Mouse (Mus musculus) embryonic facial prominence, embryonic 12.5 days (tissue): ENCODE measurements around the gene Stpg4. TPM values are rescaled to one million over a fixed set of nuclear protein-coding genes. Genes with fewer than 3 reads are reported as not detected.

Experiments used
- ATAC-seq: fragments of 200-750 bp; cut with Nextera tagmentation; 2 replicates; pipeline ENCODE4 v1.8.0; 2017; ENCODE audit not compliant: insufficient number of reproducible peaks, insufficient read depth, low FRiP score, low TSS enrichment
- H3K27ac ChIP-seq: fragments of 300-500 bp; sonication (generic); 2 replicates; pipeline ENCODE4 v1.5.1; 2016; ENCODE audit warnings: mild to moderate bottlenecking
- H3K27me3 ChIP-seq: fragments of 300-500 bp; sonication (generic); 2 replicates; pipeline ENCODE4 v1.6.1; 2016; ENCODE audit warnings: mild to moderate bottlenecking, moderate library complexity
- H3K36me3 ChIP-seq: fragments of 300-500 bp; sonication (generic); 2 replicates; pipeline ENCODE4 v1.6.1; 2016; ENCODE audit warnings: mild to moderate bottlenecking
- H3K4me1 ChIP-seq: fragments of 300-500 bp; sonication (generic); 2 replicates; pipeline ENCODE4 v1.6.1; 2016
- H3K4me2 ChIP-seq: fragments of 300-500 bp; sonication (generic); replicated peaks from 2 replicates; pipeline ENCODE4 v1.6.1; 2016; ENCODE audit warnings: mild to moderate bottlenecking, moderate library complexity
- H3K4me3 ChIP-seq: fragments of 300-500 bp; sonication (generic); 2 replicates; pipeline ENCODE4 v1.5.1; 2016; ENCODE audit warnings: mild to moderate bottlenecking
- H3K9ac ChIP-seq: fragments of 300-500 bp; sonication (generic); 2 replicates; pipeline ENCODE4 v1.6.1; 2016; ENCODE audit warnings: mild to moderate bottlenecking, moderate library complexity
- H3K9me3 ChIP-seq: fragments of 300-500 bp; sonication (generic); 2 replicates; pipeline ENCODE4 v1.6.1; 2016; ENCODE audit warnings: mild to moderate bottlenecking, moderate library complexity
- WGBS: fragments of 180-500 bp; shearing (Covaris S2); methylation state at CpG from one replicate; pipeline ENCODE4 v1.1.7; 2016; 5-methylcytosine and 5-hydroxymethylcytosine counted together
- polyA plus RNA-seq: library from polyadenylated mRNA; unstranded; fragments of >200 nt; fragmentation: Nextera tagmentation; extraction: Ambion mirVana; gene quantifications from 2 replicates; pipeline ENCODE4 v1.2.1, GENCODE M21; 2016

The Stpg4 gene
- polyA plus RNA-seq, 1 experiment from 2014 or later = not detected

- Histone ChIP-seq H3K4me3 (no peak overlapping the region), H3K9me3 (no peaks in the 10 kb centered on the region), H3K4me1 (peaks cover 34% of the 10 kb centered on the region), H3K36me3 (no peaks in the 10 kb centered on the region), H3K27me3 (no peaks in the 10 kb centered on the region), H3K9ac (no peak overlapping the region), H3K27ac (peak overlapping the region; percentile 56), H3K4me2 (peak overlapping the region; percentile 40)
- ATAC-seq = no peak
- WGBS = 21% methylated on average over 17 of the region's 17 CpGs
Measured at GRCm38 (mm10) chr17:87460669-87461498, 33.3 kb upstream of the Stpg4 start.

GRCm38 (mm10) chr17:87459750-87460668 is 32.5 kb upstream of the Stpg4 start:
- no peaks in the 10 kb centered on the region for H3K36me3 ChIP-seq
- H3K27ac ChIP-seq = peak overlapping the region; percentile 56
- WGBS = 23% methylated on average over 14 of the region's 14 CpGs
- 0 out of 2 replicates have a peak, but pooled peaks have one; percentile 36 for ATAC-seq
- peak overlapping the region; percentile 36; the same call in 1 of the 2 replicates for H3K9ac ChIP-seq
- H3K4me1 ChIP-seq = peaks cover 34% of the 10 kb centered on the region
- no peak overlapping the region for H3K4me3 ChIP-seq
- H3K9me3 ChIP-seq = no peaks in the 10 kb centered on the region
- peak overlapping the region; percentile 40 for H3K4me2 ChIP-seq
- no peaks in the 10 kb centered on the region for H3K27me3 ChIP-seq

- H3K36me3 ChIP-seq = no peaks in the 10 kb centered on the region
- H3K4me3 ChIP-seq = no peak overlapping the region
- H3K27ac ChIP-seq = no peak overlapping the region
- peak; percentile 31; the same call in 1 of the 2 replicates for ATAC-seq
- 11% methylated on average over 15 of the region's 17 CpGs for WGBS
- H3K4me2 ChIP-seq = peak overlapping the region; percentile 40
- no peaks in the 10 kb centered on the region for H3K9me3 ChIP-seq
- H3K4me1 ChIP-seq = peaks cover 34% of the 10 kb centered on the region
- peak overlapping the region; percentile 36; the same call in 1 of the 2 replicates for H3K9ac ChIP-seq
- H3K27me3 ChIP-seq = no peaks in the 10 kb centered on the region
Measured at GRCm38 (mm10) chr17:87458911-87459749, 31.6 kb upstream of the Stpg4 start.

GRCm38 (mm10) chr17:87457961-87458360 is 30.4 kb upstream of the Stpg4 start:
- no peak for ATAC-seq
- 54% methylated on average over 7 of the region's 7 CpGs for WGBS
- H3K27ac ChIP-seq = no peak overlapping the region
- no peak overlapping the region for H3K4me2 ChIP-seq
- H3K9me3 ChIP-seq = no peaks in the 10 kb centered on the region
- no peaks in the 10 kb centered on the region for H3K27me3 ChIP-seq
- peaks cover 34% of the 10 kb centered on the region for H3K4me1 ChIP-seq
- H3K9ac ChIP-seq = no peak overlapping the region
- no peaks in the 10 kb centered on the region for H3K36me3 ChIP-seq
- no peak overlapping the region for H3K4me3 ChIP-seq

- Histone ChIP-seq H3K9me3 (no peaks in the 10 kb centered on the region), H3K4me3 (no peak overlapping the region), H3K27ac (no peak overlapping the region), H3K27me3 (no peaks in the 10 kb centered on the region), H3K9ac (no peak overlapping the region), H3K4me2 (no peak overlapping the region), H3K4me1 (peaks cover 12% of the 10 kb centered on the region), H3K36me3 (no peaks in the 10 kb centered on the region)
- no peak for ATAC-seq
- WGBS = 84% methylated on average over 3 of the region's 3 CpGs
Measured at GRCm38 (mm10) chr17:87454121-87454520, 26.6 kb upstream of the Stpg4 start.

- 84% methylated on average over 7 of the region's 7 CpGs for WGBS
- H3K27me3 ChIP-seq = no peaks in the 10 kb centered on the region
- no peak overlapping the region for H3K4me2 ChIP-seq
- H3K36me3 ChIP-seq = no peaks in the 10 kb centered on the region
- H3K9ac ChIP-seq = no peak overlapping the region
- no peak overlapping the region for H3K27ac ChIP-seq
- no peaks in the 10 kb centered on the region for H3K9me3 ChIP-seq
- no peak overlapping the region for H3K4me3 ChIP-seq
- ATAC-seq = no peak
- H3K4me1 ChIP-seq = peaks cover 7% of the 10 kb centered on the region
Measured at GRCm38 (mm10) chr17:87453336-87453735, 25.8 kb upstream of the Stpg4 start.

GRCm38 (mm10) chr17:87448881-87449280 is 21.3 kb upstream of the Stpg4 start:
- 86% methylated on average over 8 of the region's 8 CpGs for WGBS

GRCm38 (mm10) chr17:87448339-87448738 is 20.8 kb upstream of the Stpg4 start:
- Histone ChIP-seq H3K4me1 (peaks cover 21% of the 10 kb centered on the region), H3K36me3 (no peaks in the 10 kb centered on the region), H3K9me3 (no peaks in the 10 kb centered on the region), H3K9ac (no peak overlapping the region), H3K27me3 (no peaks in the 10 kb centered on the region), H3K4me3 (no peak overlapping the region), H3K4me2 (no peak overlapping the region), H3K27ac (no peak overlapping the region)
- WGBS = 92% methylated on average over 9 of the region's 9 CpGs
- ATAC-seq = no peak

More at GRCm38 (mm10) chr17:87448881-87449280, 21.3 kb upstream of the Stpg4 start:
- no peak for ATAC-seq
- no peak overlapping the region for H3K4me2 ChIP-seq
- H3K27me3 ChIP-seq = no peaks in the 10 kb centered on the region
- H3K36me3 ChIP-seq = no peaks in the 10 kb centered on the region
- no peak overlapping the region for H3K27ac ChIP-seq
- peaks cover 15% of the 10 kb centered on the region for H3K4me1 ChIP-seq
- no peaks in the 10 kb centered on the region for H3K9me3 ChIP-seq
- no peak overlapping the region for H3K9ac ChIP-seq
- H3K4me3 ChIP-seq = no peak overlapping the region

GRCm38 (mm10) chr17:87447612-87448200 is 20.2 kb upstream of the Stpg4 start:
- Histone ChIP-seq H3K36me3 (no peaks in the 10 kb centered on the region), H3K4me3 (peak overlapping the region; percentile 89), H3K27ac (peak overlapping the region; percentile 97), H3K9me3 (no peaks in the 10 kb centered on the region), H3K27me3 (no peaks in the 10 kb centered on the region), H3K4me1 (peaks cover 23% of the 10 kb centered on the region), H3K4me2 (peak overlapping the region; percentile 61), H3K9ac (peak overlapping the region; percentile 95)
- WGBS = 40% methylated on average over 12 of the region's 12 CpGs
- ATAC-seq = no peak

- Histone ChIP-seq H3K4me1 (peaks cover 23% of the 10 kb centered on the region), H3K4me2 (peak within 1 kb of the TSS; percentile 81), H3K27me3 (no peaks in the 10 kb centered on the region), H3K9ac (peak within 1 kb of the TSS; percentile 95), H3K27ac (peak within 1 kb of the TSS; percentile 97), H3K36me3 (0 out of 2 replicates have a peak, but pooled peaks cover 3% of the 10 kb centered on the region), H3K4me3 (peak within 1 kb of the TSS; percentile 89), H3K9me3 (no peaks in the 10 kb centered on the region)
- WGBS = under 1% methylated on average over 65 of the region's 69 CpGs
- ATAC-seq = peak; percentile 90
Measured at GRCm38 (mm10) chr17:87446767-87447611, 19.4 kb upstream of the Stpg4 start, which contains the start of gene Calm2. TSS of gene Calm2 (minus strand) at chr17:87446935.
